Mouse (Mus musculus) lung, postnatal 0 days (tissue): ENCODE data around the gene Adcy7. TPM values are rescaled to one million over a fixed set of nuclear protein-coding genes. Genes with fewer than 3 reads are reported as not detected.
A peak's percentile ranks its signal among the peaks of the same experiment; 100 is the strongest.

ENCODE experiments used
- ATAC-seq: fragments of 200-750 bp; cut with Nextera tagmentation; 2 replicates; pipeline ENCODE4 v1.8.0; 2017; ENCODE audit warnings: moderate library complexity
- DNase-seq: peaks from one replicate; pipeline ENCODE4 v3.0.0-alpha.2; 2016; ENCODE audit warnings: low spot score
- H3K27ac ChIP-seq: fragments of 300-500 bp; sonication (generic); 2 replicates; pipeline ENCODE4 v1.5.1; 2014; ENCODE audit warnings: antibody characterized with exemption, mild to moderate bottlenecking, low read length, mixed read lengths
- H3K27me3 ChIP-seq: fragments of 300-500 bp; sonication (generic); replicated peaks from 2 replicates; pipeline ENCODE4 v1.6.1; 2014; ENCODE audit warnings: low read length, mixed read lengths; ENCODE audit not compliant: insufficient read depth
- H3K36me3 ChIP-seq: fragments of 300-500 bp; sonication (generic); 2 replicates; pipeline ENCODE4 v1.6.1; 2014; ENCODE audit warnings: low read length, mixed read lengths; ENCODE audit not compliant: insufficient read depth
- H3K4me1 ChIP-seq: fragments of 300-500 bp; sonication (generic); 2 replicates; pipeline ENCODE4 v1.6.1; 2014; ENCODE audit warnings: antibody characterized with exemption, low read depth, low read length, mixed read lengths; ENCODE audit not compliant: insufficient read depth
- H3K4me2 ChIP-seq: fragments of 300-500 bp; sonication (generic); replicated peaks from 2 replicates; pipeline ENCODE4 v1.6.1; 2014; ENCODE audit warnings: low read depth, mild to moderate bottlenecking, low read length, moderate library complexity, mixed read lengths
- H3K4me3 ChIP-seq: fragments of 300-500 bp; sonication (generic); 2 replicates; pipeline ENCODE4 v1.5.1; 2014; ENCODE audit warnings: low read depth, low read length
- H3K9ac ChIP-seq: fragments of 300-500 bp; sonication (generic); replicated peaks from 2 replicates; pipeline ENCODE4 v1.6.1; 2014; ENCODE audit warnings: low read depth, mild to moderate bottlenecking
- H3K9me3 ChIP-seq: fragments of 300-500 bp; sonication (generic); 2 replicates; pipeline ENCODE4 v1.6.1; 2016; ENCODE audit warnings: low read length, mixed read lengths
- CTCF ChIP-seq: IDR thresholded peaks from 2 replicates; pipeline ENCODE4 v1.5.1; 2016; ENCODE audit warnings: antibody characterized with exemption, mild to moderate bottlenecking
- EP300 ChIP-seq: IDR thresholded peaks from 2 replicates; pipeline ENCODE4 v1.6.1; 2016; ENCODE audit warnings: antibody characterized with exemption, mild to moderate bottlenecking, control low read depth
- WGBS: fragments of 180-500 bp; shearing (Covaris S2); extraction: QIAGEN DNeasy Blood & Tissue Kit; methylation state at CpG from one replicate; pipeline ENCODE4 v1.1.7; 2014; 5-methylcytosine and 5-hydroxymethylcytosine counted together
- polyA plus RNA-seq: library from polyadenylated mRNA; unstranded; fragments of >200 nt; fragmentation: Nextera tagmentation; extraction: Ambion mirVana; gene quantifications from 2 replicates; pipeline ENCODE4 v1.2.1, GENCODE M21; 2015

The Adcy7 gene
- 16.5 and 17.6 TPM in 2 replicates for polyA plus RNA-seq

DNA sequence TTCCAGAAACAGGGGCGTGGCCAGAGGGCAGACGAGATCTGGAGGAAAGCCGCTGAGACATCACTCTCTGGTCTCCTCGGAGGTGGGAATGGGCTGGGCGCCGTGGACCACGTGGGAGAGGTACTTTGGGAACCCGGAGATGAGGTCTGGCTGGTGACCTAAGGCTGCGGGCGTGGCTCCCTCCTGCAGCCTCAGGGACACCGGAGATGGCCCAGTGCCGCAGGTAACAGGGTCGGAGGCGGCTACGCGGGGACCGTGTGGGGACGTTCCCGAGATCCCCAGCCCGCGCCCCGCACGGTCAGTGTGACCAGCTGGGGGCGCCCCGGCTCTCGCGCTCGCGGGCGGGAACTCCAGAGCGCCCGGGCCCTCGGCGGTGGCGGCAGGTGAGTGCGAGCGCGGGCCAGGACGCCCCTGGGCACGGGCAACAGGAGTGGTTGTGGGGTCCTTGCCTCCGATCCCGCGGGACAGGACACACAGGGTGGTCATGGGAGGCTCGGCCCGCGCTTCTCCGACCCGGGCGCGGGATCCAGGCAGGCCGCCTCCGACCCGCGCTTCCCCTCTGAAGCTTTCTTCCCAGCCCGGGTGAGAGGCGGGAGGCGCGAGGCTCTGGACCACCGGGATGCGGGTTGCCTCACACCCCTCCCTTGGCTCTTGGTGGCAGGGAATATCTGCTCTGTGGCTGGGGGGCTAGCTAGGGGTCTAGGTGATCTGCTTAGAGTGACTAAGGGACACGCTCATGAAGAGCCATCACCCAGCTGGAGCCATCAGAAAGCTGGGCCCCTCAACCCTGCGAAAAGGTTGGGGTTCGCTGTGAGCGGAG, at the start of gene Adcy7:
Gene Adcy7 (plus strand): TSS at position 173 of the 820 bp plus-strand sequence.
- DNase-seq: peak; percentile 62

DNA sequence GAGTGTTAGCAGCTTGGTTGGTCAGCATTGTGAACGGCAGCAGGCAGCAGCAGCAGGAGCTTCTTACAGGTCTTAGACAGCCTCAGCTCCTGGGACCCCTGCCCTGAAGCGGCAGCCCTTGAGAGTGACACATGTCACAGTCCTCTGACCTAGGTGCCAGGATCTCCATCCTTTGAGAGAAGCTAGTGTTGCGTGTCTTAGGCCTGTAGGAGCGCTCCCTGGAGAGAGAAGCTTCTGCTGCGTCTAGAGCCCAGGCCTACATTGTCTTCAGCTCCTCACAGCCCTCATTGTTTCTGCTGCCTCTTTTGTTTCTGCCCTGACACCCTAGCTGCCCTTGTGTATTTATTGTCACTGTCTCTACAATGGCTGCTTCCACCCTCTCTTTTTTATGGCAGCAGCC, 46.8 kb upstream of the Adcy7 start:
- no peak for ATAC-seq
- Histone ChIP-seq H3K27me3 (no peaks in the 10 kb centered on the region), H3K4me2 (no peak overlapping the region), H3K4me3 (no peak overlapping the region), H3K36me3 (no peaks in the 10 kb centered on the region), H3K4me1 (peaks cover 15% of the 10 kb centered on the region; the same call in 1 of the 2 replicates), H3K9me3 (no peaks in the 10 kb centered on the region), H3K9ac (no peak overlapping the region), H3K27ac (no peak overlapping the region)
- 74% methylated on average over 5 of the region's 5 CpGs for WGBS
- no peak for DNase-seq
- TF ChIP-seq CTCF (no peak), EP300 (no peak)

More for the DNA sequence above, at the start of gene Adcy7:
- H3K27me3 ChIP-seq: no peaks in the 10 kb centered on the region
- H3K4me3 ChIP-seq: peak within 1 kb of the TSS; percentile 42
- H3K36me3 ChIP-seq: no peaks in the 10 kb centered on the region
- H3K4me1 ChIP-seq: peaks cover 9% of the 10 kb centered on the region; the same call in 1 of the 2 replicates
- 4% methylated on average over 54 of the region's 64 CpGs for WGBS
- no peak within 1 kb of the TSS for H3K27ac ChIP-seq
- H3K9ac ChIP-seq: 0 out of 2 replicates have a peak within 1 kb of the TSS, but pooled peaks have one; percentile 32
- ATAC-seq: peak; percentile 75
- peak within 1 kb of the TSS; percentile 66 for H3K4me2 ChIP-seq
- no peak for TF ChIP-seq EP300
- TF ChIP-seq CTCF: peak; percentile 72
- no peaks in the 10 kb centered on the region for H3K9me3 ChIP-seq

GRCm38 (mm10) chr8:88227851-88228250, 44.4 kb upstream of the Adcy7 start:
- Histone ChIP-seq H3K4me1 (0 out of 2 replicates have a peak, but pooled peaks cover 9% of the 10 kb centered on the region), H3K36me3 (no peaks in the 10 kb centered on the region), H3K9ac (no peak overlapping the region), H3K4me3 (no peak overlapping the region), H3K27ac (no peak overlapping the region), H3K4me2 (no peak overlapping the region), H3K27me3 (no peaks in the 10 kb centered on the region), H3K9me3 (no peaks in the 10 kb centered on the region)
- DNase-seq (no peak), ATAC-seq (no peak)
- 56% methylated on average over 6 of the region's 6 CpGs for WGBS
- TF ChIP-seq EP300: no peak
- no peak for TF ChIP-seq CTCF

GRCm38 (mm10) chr8:88228286-88228685, 43.9 kb upstream of the Adcy7 start:
- Histone ChIP-seq H3K4me3 (no peak overlapping the region), H3K36me3 (no peaks in the 10 kb centered on the region), H3K4me1 (0 out of 2 replicates have a peak, but pooled peaks cover 9% of the 10 kb centered on the region), H3K4me2 (0 out of 2 replicates have a peak overlapping the region, but pooled peaks have one; percentile 17), H3K27ac (peak overlapping the region; percentile 27; the same call in 1 of the 2 replicates), H3K9me3 (no peaks in the 10 kb centered on the region), H3K9ac (no peak overlapping the region), H3K27me3 (no peaks in the 10 kb centered on the region)
- no peak for TF ChIP-seq CTCF
- TF ChIP-seq EP300: no peak
- 33% methylated on average over 1 of the region's 1 CpGs for WGBS
- DNase-seq (peak; percentile 59), ATAC-seq (0 out of 2 replicates have a peak, but pooled peaks have one; percentile 21)

GRCm38 (mm10) chr8:88228800-88229199, 43.4 kb upstream of the Adcy7 start:
- 0 out of 2 replicates have a peak overlapping the region, but pooled peaks have one; percentile 17 for H3K4me2 ChIP-seq
- H3K36me3 ChIP-seq: no peaks in the 10 kb centered on the region
- H3K27me3 ChIP-seq: no peaks in the 10 kb centered on the region
- TF ChIP-seq CTCF (no peak), EP300 (no peak)
- H3K4me1 ChIP-seq: 0 out of 2 replicates have a peak, but pooled peaks cover 9% of the 10 kb centered on the region
- no peaks in the 10 kb centered on the region for H3K9me3 ChIP-seq
- ATAC-seq: peak; percentile 43; the same call in 1 of the 2 replicates
- no CpG with 5 or more reads among the region's 1 CpGs for whole genome bisulfite sequencing
- H3K9ac ChIP-seq: no peak overlapping the region
- H3K4me3 ChIP-seq: no peak overlapping the region
- H3K27ac ChIP-seq: peak overlapping the region; percentile 27; the same call in 1 of the 2 replicates
- peak; percentile 39 for DNase-seq

DNA sequence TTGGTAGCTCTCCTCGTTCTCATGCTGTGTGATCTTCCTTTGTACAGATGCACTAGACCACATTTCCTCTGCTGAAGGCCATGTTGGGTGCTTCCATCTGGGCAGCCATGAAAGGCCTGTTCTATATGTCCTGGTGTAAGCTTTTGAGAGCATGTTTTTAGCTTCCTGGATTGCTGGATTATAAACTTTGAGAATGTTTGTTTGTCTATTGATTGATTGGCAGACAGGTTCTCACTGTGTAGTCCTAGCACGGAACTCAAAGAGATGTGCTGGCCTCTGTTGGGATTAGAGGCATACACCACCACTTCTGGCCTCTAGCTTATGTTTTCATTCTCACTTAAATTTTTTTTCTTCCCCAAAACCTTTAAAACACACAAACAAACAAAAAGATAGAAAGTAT, 35.5 kb upstream of the Adcy7 start:
- Histone ChIP-seq H3K27me3 (no peaks in the 10 kb centered on the region), H3K9me3 (no peaks in the 10 kb centered on the region), H3K4me3 (no peak overlapping the region), H3K27ac (no peak overlapping the region), H3K36me3 (no peaks in the 10 kb centered on the region), H3K9ac (no peak overlapping the region), H3K4me2 (no peak overlapping the region), H3K4me1 (no peaks in the 10 kb centered on the region)
- 70% methylated on average over 2 of the region's 2 CpGs for WGBS
- ATAC-seq (no peak), DNase-seq (no peak)
- TF ChIP-seq EP300: no peak
- TF ChIP-seq CTCF: no peak
